Mouse (Mus musculus) sigmoid colon, adult 10 weeks (tissue): Measurements from ENCODE around the gene Arhgdia. TPM values are rescaled to one million over a fixed set of nuclear protein-coding genes. Genes with fewer than 3 reads are reported as not detected.

Experiments
- polyA plus RNA-seq: library from polyadenylated mRNA; stranded (reverse); fragments of 350-450 nt; fragmentation: Illumina TruSeq; extraction: RNeasy Lipid Tissue Mini Kit (QIAGEN cat#74804); gene quantifications from one replicate; pipeline ENCODE4 v1.2.3, GENCODE M21; 2014; ENCODE audit warnings: low read depth, low replicate concordance

Arhgdia gene
- 30.1 TPM for polyA plus RNA-seq

GRCm38 (mm10) chr11:120581490-120582267, at the start of gene Arhgdia:
Arhgdia (minus strand) TSS chr11:120581624.

GRCm38 (mm10) chr11:120625152-120625775, 43.8 kb upstream of the Arhgdia start, which contains the start of gene Sirt7:
Sirt7 (minus strand) TSS chr11:120625240.

GRCm38 (mm10) chr11:120617519-120618112, 36.2 kb upstream of the Arhgdia start, which contains the start of gene Pcyt2:
Pcyt2 (minus strand) TSS chr11:120617936.

GRCm38 (mm10) chr11:120608241-120609034, 27.0 kb upstream of the Arhgdia start, which contains the start of gene Npb:
Npb (plus strand) TSS chr11:120608477.

GRCm38 (mm10) chr11:120598283-120598989, 17.0 kb upstream of the Arhgdia start, which contains the start of the genes Alyref and Anapc11:
Alyref (minus strand) TSS chr11:120598365.
Anapc11 (plus strand) TSS chr11:120598421.

GRCm38 (mm10) chr11:120572752-120573584, 8.5 kb downstream of the Arhgdia start, which contains the start of gene P4hb:
P4hb (minus strand) TSS chr11:120573253.

GRCm38 (mm10) chr11:120550810-120551440, 30.5 kb downstream of the Arhgdia start, which contains the start of gene Ppp1r27:
Ppp1r27 (minus strand) TSS chr11:120551132.

GRCm38 (mm10) chr11:120549168-120549945, 32.1 kb downstream of the Arhgdia start, which contains the start of gene Mcrip1:
Mcrip1 (minus strand) TSS chr11:120549727.

GRCm38 (mm10) chr11:120530085-120530964, 51.1 kb downstream of the Arhgdia start, which contains the start of gene Gcgr:
Gcgr (plus strand) TSS chr11:120530699.

Other genes starting within 250 kb of the Arhgdia start
- gene Actg1, start 233.1 kb downstream of the Arhgdia start, polyA plus RNA-seq: 1,187 TPM
- gene Fscn2, start 220.1 kb downstream of the Arhgdia start, polyA plus RNA-seq: not detected
- gene Faap100, start 202.9 kb downstream of the Arhgdia start, polyA plus RNA-seq: not detected
- gene Nploc4, start 143.9 kb downstream of the Arhgdia start, polyA plus RNA-seq: 13.2 TPM
- not detected for gene Tspan10, start 139.0 kb downstream of the Arhgdia start, polyA plus RNA-seq
- not detected for gene Pde6g, start 128.1 kb downstream of the Arhgdia start, polyA plus RNA-seq
- gene Oxld1, start 123.6 kb downstream of the Arhgdia start, polyA plus RNA-seq: 0.63 TPM
- gene Ccdc137, start 123.5 kb downstream of the Arhgdia start, polyA plus RNA-seq: 12.7 TPM
- 10.9 TPM for gene Arl16, start 114.0 kb downstream of the Arhgdia start, polyA plus RNA-seq
- gene Mrpl12, start 97.0 kb downstream of the Arhgdia start, polyA plus RNA-seq: 4.1 TPM
- 1.6 TPM for gene Slc25a10, start 89.8 kb downstream of the Arhgdia start, polyA plus RNA-seq
- gene Gcgr, start 50.9 kb downstream of the Arhgdia start, polyA plus RNA-seq: not detected
- gene Mcrip1, start 31.9 kb downstream of the Arhgdia start, polyA plus RNA-seq: not detected
- gene Ppp1r27, start 30.5 kb downstream of the Arhgdia start, polyA plus RNA-seq: not detected
- 172 TPM for gene P4hb, start 8.4 kb downstream of the Arhgdia start, polyA plus RNA-seq
- gene Alyref, start 16.7 kb upstream of the Arhgdia start, polyA plus RNA-seq: 24.4 TPM
- 13.5 TPM for gene Anapc11, start 16.8 kb upstream of the Arhgdia start, polyA plus RNA-seq
- not detected for gene Npb, start 26.9 kb upstream of the Arhgdia start, polyA plus RNA-seq
- 14.6 TPM for gene Pcyt2, start 36.3 kb upstream of the Arhgdia start, polyA plus RNA-seq
- gene Sirt7, start 43.6 kb upstream of the Arhgdia start, polyA plus RNA-seq: 13.4 TPM
- gene Mafg, start 52.0 kb upstream of the Arhgdia start, polyA plus RNA-seq: 13.6 TPM
- gene Pycr1, start 62.1 kb upstream of the Arhgdia start, polyA plus RNA-seq: 5.8 TPM
- gene Myadml2, start 66.5 kb upstream of the Arhgdia start, polyA plus RNA-seq: not detected
- gene Notum, start 79.6 kb upstream of the Arhgdia start, polyA plus RNA-seq: not detected
- 2.6 TPM for gene Aspscr1, start 91.3 kb upstream of the Arhgdia start, polyA plus RNA-seq
- 1.8 TPM for gene Cenpx, start 132.1 kb upstream of the Arhgdia start, polyA plus RNA-seq
- gene Lrrc45, start 132.3 kb upstream of the Arhgdia start, polyA plus RNA-seq: 0.66 TPM
- gene Rac3, start 139.8 kb upstream of the Arhgdia start, polyA plus RNA-seq: not detected
- gene Dcxr, start 145.7 kb upstream of the Arhgdia start, polyA plus RNA-seq: 0.76 TPM
- 1.1 TPM for gene Cbr2, start 150.5 kb upstream of the Arhgdia start, polyA plus RNA-seq
- gene Hmga1b, start 181.2 kb upstream of the Arhgdia start, polyA plus RNA-seq: not detected
- 0.54 TPM for gene Rfng, start 202.6 kb upstream of the Arhgdia start, polyA plus RNA-seq
- 5.2 TPM for gene Gps1, start 202.6 kb upstream of the Arhgdia start, polyA plus RNA-seq
- gene Dus1l, start 214.8 kb upstream of the Arhgdia start, polyA plus RNA-seq: 4.3 TPM
- 2.1 TPM for gene Fasn, start 242.9 kb upstream of the Arhgdia start, polyA plus RNA-seq